Mouse (Mus musculus) hindbrain, embryonic 16.5 days (tissue): ENCODE results near the gene Fam221a. TPM values are rescaled to one million over a fixed set of nuclear protein-coding genes. Genes with fewer than 3 reads are reported as not detected.
A peak's percentile ranks its signal among the peaks of the same experiment; 100 is the strongest.

Experiments used
- ATAC-seq: fragments of 200-750 bp; cut with Nextera tagmentation; 2 replicates; pipeline ENCODE4 v1.8.0; 2017; ENCODE audit warnings: moderate TSS enrichment, moderate library complexity
- H3K27ac ChIP-seq: fragments of 300-500 bp; sonication (generic); 2 replicates; pipeline ENCODE4 v1.5.1; 2014; ENCODE audit warnings: low read depth, mild to moderate bottlenecking, control low read depth, low read length, moderate library complexity
- H3K27me3 ChIP-seq: fragments of 300-500 bp; sonication (generic); replicated peaks from 2 replicates; pipeline ENCODE4 v1.6.1; 2014; ENCODE audit warnings: low read length; ENCODE audit not compliant: control insufficient read depth, insufficient read depth
- H3K36me3 ChIP-seq: fragments of 300-500 bp; sonication (generic); 2 replicates; pipeline ENCODE4 v1.6.1; 2014; ENCODE audit warnings: mild to moderate bottlenecking, low read length, moderate library complexity, mixed read lengths; ENCODE audit not compliant: control insufficient read depth, insufficient read depth
- H3K4me1 ChIP-seq: fragments of 300-500 bp; sonication (generic); 2 replicates; pipeline ENCODE4 v1.6.1; 2014; ENCODE audit warnings: low read depth, low read length; ENCODE audit not compliant: control insufficient read depth, insufficient read depth
- H3K4me2 ChIP-seq: fragments of 300-500 bp; sonication (generic); 2 replicates; pipeline ENCODE4 v1.6.1; 2014; ENCODE audit warnings: mild to moderate bottlenecking, low read length, control low read depth, moderate library complexity
- H3K4me3 ChIP-seq: fragments of 300-500 bp; sonication (generic); 2 replicates; pipeline ENCODE4 v1.5.1; 2014; ENCODE audit warnings: mild to moderate bottlenecking, low read length, control low read depth, moderate library complexity
- H3K9ac ChIP-seq: fragments of 300-500 bp; sonication (generic); 2 replicates; pipeline ENCODE4 v1.6.1; 2014; ENCODE audit warnings: low read depth, mild to moderate bottlenecking, control low read depth, low read length, moderate library complexity
- H3K9me3 ChIP-seq: fragments of 300-500 bp; sonication (generic); 2 replicates; pipeline ENCODE4 v1.6.1; 2014; ENCODE audit warnings: mild to moderate bottlenecking, low read length, moderate library complexity; ENCODE audit not compliant: control insufficient read depth
- WGBS: fragments of 180-500 bp; shearing (Covaris S2); extraction: QIAGEN DNeasy Blood & Tissue Kit; methylation state at CpG from one replicate; pipeline ENCODE4 v1.1.7; 2014; 5-methylcytosine and 5-hydroxymethylcytosine counted together
- polyA plus RNA-seq: library from polyadenylated mRNA; unstranded; fragments of >200 nt; fragmentation: Nextera tagmentation; extraction: Ambion mirVana; gene quantifications from 2 replicates; pipeline ENCODE4 v1.2.1, GENCODE M21; 2015

The Fam221a gene
- polyA plus RNA-seq: 5.4 and 6.2 TPM in 2 replicates

GRCm38 (mm10) chr6:49367159-49368054 lies at the start of gene Fam221a:
Fam221a (plus strand) TSS chr6:49367739.
- Histone ChIP-seq H3K4me1 (peaks cover 7% of the 10 kb centered on the region), H3K9me3 (no peaks in the 10 kb centered on the region), H3K4me2 (peak within 1 kb of the TSS; percentile 86), H3K36me3 (no peaks in the 10 kb centered on the region), H3K27ac (peak within 1 kb of the TSS; percentile 33), H3K27me3 (no peaks in the 10 kb centered on the region), H3K9ac (peak within 1 kb of the TSS; percentile 64), H3K4me3 (peak within 1 kb of the TSS; percentile 65)
- ATAC-seq: peak; percentile 98
- WGBS: 2% methylated on average over 47 of the region's 49 CpGs

- Histone ChIP-seq H3K9me3 (no peaks in the 10 kb centered on the region), H3K27me3 (no peaks in the 10 kb centered on the region), H3K4me3 (peak within 1 kb of the TSS; percentile 86), H3K9ac (peak within 1 kb of the TSS; percentile 82), H3K4me1 (peaks cover 5% of the 10 kb centered on the region), H3K27ac (peak within 1 kb of the TSS; percentile 90), H3K4me2 (peak within 1 kb of the TSS; percentile 64), H3K36me3 (no peaks in the 10 kb centered on the region)
- peak; percentile 100 for ATAC-seq
- under 1% methylated on average over 39 of the region's 47 CpGs for WGBS
Measured at GRCm38 (mm10) chr6:49318966-49319594, 48.5 kb upstream of the Fam221a start, which contains the start of gene Ccdc126. Ccdc126 (plus strand) TSS chr6:49319274.

GRCm38 (mm10) chr6:49319595-49320315 lies 47.8 kb upstream of the Fam221a start:
- peak overlapping the region; percentile 64 for H3K4me2 ChIP-seq
- H3K4me1 ChIP-seq: peaks cover 5% of the 10 kb centered on the region
- WGBS: 12% methylated on average over 13 of the region's 13 CpGs
- no peaks in the 10 kb centered on the region for H3K36me3 ChIP-seq
- H3K9me3 ChIP-seq: no peaks in the 10 kb centered on the region
- H3K27ac ChIP-seq: peak overlapping the region; percentile 90
- 0 out of 2 replicates have a peak, but pooled peaks have one; percentile 0 for ATAC-seq
- H3K9ac ChIP-seq: peak overlapping the region; percentile 82
- peak overlapping the region; percentile 86 for H3K4me3 ChIP-seq
- H3K27me3 ChIP-seq: no peaks in the 10 kb centered on the region

GRCm38 (mm10) chr6:49321341-49321740 lies 46.2 kb upstream of the Fam221a start:
- Histone ChIP-seq H3K4me2 (no peak overlapping the region), H3K9me3 (no peaks in the 10 kb centered on the region), H3K9ac (no peak overlapping the region), H3K36me3 (no peaks in the 10 kb centered on the region), H3K27ac (no peak overlapping the region), H3K4me1 (peaks cover 5% of the 10 kb centered on the region), H3K27me3 (no peaks in the 10 kb centered on the region), H3K4me3 (no peak overlapping the region)
- 73% methylated on average over 3 of the region's 3 CpGs for WGBS
- ATAC-seq: no peak

- H3K9ac ChIP-seq: no peak overlapping the region
- H3K27ac ChIP-seq: no peak overlapping the region
- ATAC-seq: no peak
- H3K4me3 ChIP-seq: no peak overlapping the region
- no peaks in the 10 kb centered on the region for H3K27me3 ChIP-seq
- peaks cover 5% of the 10 kb centered on the region for H3K4me1 ChIP-seq
- no peaks in the 10 kb centered on the region for H3K36me3 ChIP-seq
- H3K4me2 ChIP-seq: no peak overlapping the region
- H3K9me3 ChIP-seq: no peaks in the 10 kb centered on the region
Measured at GRCm38 (mm10) chr6:49322056-49322455, 45.5 kb upstream of the Fam221a start.

GRCm38 (mm10) chr6:49322986-49323385 lies 44.6 kb upstream of the Fam221a start:
- ATAC-seq: no peak
- H3K27ac ChIP-seq: no peak overlapping the region
- H3K4me2 ChIP-seq: no peak overlapping the region
- no peaks in the 10 kb centered on the region for H3K9me3 ChIP-seq
- H3K4me3 ChIP-seq: no peak overlapping the region
- 77% methylated on average over 2 of the region's 2 CpGs for WGBS
- H3K27me3 ChIP-seq: no peaks in the 10 kb centered on the region
- no peak overlapping the region for H3K9ac ChIP-seq
- peaks cover 5% of the 10 kb centered on the region for H3K4me1 ChIP-seq
- no peaks in the 10 kb centered on the region for H3K36me3 ChIP-seq

GRCm38 (mm10) chr6:49324528-49324927 lies 43.0 kb upstream of the Fam221a start:
- WGBS: 66% methylated on average over 2 of the region's 2 CpGs
- no peak overlapping the region for H3K4me3 ChIP-seq
- no peak for ATAC-seq

GRCm38 (mm10) chr6:49325294-49325693 lies 42.2 kb upstream of the Fam221a start:
- ATAC-seq: no peak
- no peak overlapping the region for H3K9ac ChIP-seq
- H3K9me3 ChIP-seq: no peaks in the 10 kb centered on the region
- 79% methylated on average over 1 of the region's 1 CpGs for WGBS
- H3K27me3 ChIP-seq: no peaks in the 10 kb centered on the region
- no peaks in the 10 kb centered on the region for H3K36me3 ChIP-seq
- no peak overlapping the region for H3K4me2 ChIP-seq
- H3K4me3 ChIP-seq: no peak overlapping the region
- no peak overlapping the region for H3K27ac ChIP-seq
- H3K4me1 ChIP-seq: peaks cover under 1% of the 10 kb centered on the region

More at GRCm38 (mm10) chr6:49324528-49324927, 43.0 kb upstream of the Fam221a start:
- Histone ChIP-seq H3K27me3 (no peaks in the 10 kb centered on the region), H3K36me3 (no peaks in the 10 kb centered on the region), H3K9ac (no peak overlapping the region), H3K27ac (no peak overlapping the region), H3K4me2 (no peak overlapping the region), H3K9me3 (no peaks in the 10 kb centered on the region), H3K4me1 (peaks cover 5% of the 10 kb centered on the region)
